Mouse (Mus musculus): ENCODE data around the gene Nexn. TPM values are rescaled to one million over a fixed set of nuclear protein-coding genes. Genes with fewer than 3 reads are reported as not detected.

Nexn gene
- polyA plus RNA-seq (2012; ENCODE audit: low replicate concordance): 0.61 TPM in 1 of 2 replicates, not detected in the other

GRCm38 (mm10) chr3:152266036-152266421 lies at the start of gene Nexn:
Gene Nexn, minus strand, starts transcription at chr3:152266350.

DNA sequence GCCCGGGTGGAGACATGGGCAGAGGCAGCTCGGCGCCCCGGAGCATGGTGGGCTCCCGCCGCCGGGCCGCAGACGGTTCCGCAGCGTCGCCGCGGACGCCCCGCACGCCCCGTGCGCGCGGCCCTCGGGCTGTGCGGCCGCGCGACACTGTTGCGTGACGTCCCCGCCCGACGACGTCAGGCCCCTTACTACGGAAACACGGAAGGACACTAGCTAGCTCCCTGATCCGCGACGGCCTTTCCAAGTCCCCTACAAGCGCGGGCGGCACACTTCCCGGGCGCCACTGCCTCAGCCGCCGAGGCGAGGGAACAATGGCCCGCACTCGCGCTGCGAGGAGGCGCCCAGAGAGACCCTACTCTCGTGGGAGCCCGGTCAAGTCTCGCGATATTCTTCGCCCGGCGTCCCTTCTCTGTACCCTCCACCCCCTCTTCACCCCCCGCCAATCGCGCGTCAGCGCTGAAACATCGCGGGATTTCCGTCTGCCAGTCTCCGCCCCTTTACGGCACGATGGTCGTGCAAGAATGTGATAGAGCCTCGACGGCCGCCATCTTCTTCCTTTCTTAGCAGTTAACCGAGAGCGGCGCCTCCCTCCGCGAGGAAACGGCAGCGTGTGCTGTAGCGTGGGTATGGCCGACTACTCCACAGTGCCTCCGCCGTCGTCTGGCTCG lies 56.0 kb downstream of the Nexn start, which contains the start of the genes Dnajb4 and Fubp1:
Dnajb4 (minus strand) TSS at position 336 of the 668 bp plus-strand sequence.
Fubp1 (plus strand) TSS at position 456 of the 668 bp plus-strand sequence.

Other genes starting within 250 kb of the Nexn start
- gene Gipc2, start 100.1 kb downstream of the Nexn start, polyA plus RNA-seq (2012; ENCODE audit: low replicate concordance): not detected in 2 replicates
- gene Dnajb4, start 56.0 kb downstream of the Nexn start, polyA plus RNA-seq (2012; ENCODE audit: low replicate concordance): 0.96 and 5.8 TPM in 2 replicates
- gene Fubp1, start 55.9 kb downstream of the Nexn start, polyA plus RNA-seq (2012; ENCODE audit: low replicate concordance): 1,505 and 1,947 TPM in 2 replicates
- 12.3 and 33.6 TPM in 2 replicates for gene Miga1, start 74.1 kb upstream of the Nexn start, polyA plus RNA-seq (2012; ENCODE audit: low replicate concordance)
- 3.0 and 11.8 TPM in 2 replicates for gene Usp33, start 80.1 kb upstream of the Nexn start, polyA plus RNA-seq (2012; ENCODE audit: low replicate concordance)
- 1.4 and 6.1 TPM in 2 replicates for gene Zzz3, start 129.1 kb upstream of the Nexn start, polyA plus RNA-seq (2012; ENCODE audit: low replicate concordance)

All from leukemia stem cell, adult 10-12 weeks (primary cell).